Mouse (Mus musculus): Measurements from ENCODE around the gene Bcl7b. TPM values are rescaled to one million over a fixed set of nuclear protein-coding genes. Genes with fewer than 3 reads are reported as not detected.

Bcl7b gene
- polyA plus RNA-seq (2012; rRNA removed) = 18.8 and 20.5 TPM in 2 replicates

DNA sequence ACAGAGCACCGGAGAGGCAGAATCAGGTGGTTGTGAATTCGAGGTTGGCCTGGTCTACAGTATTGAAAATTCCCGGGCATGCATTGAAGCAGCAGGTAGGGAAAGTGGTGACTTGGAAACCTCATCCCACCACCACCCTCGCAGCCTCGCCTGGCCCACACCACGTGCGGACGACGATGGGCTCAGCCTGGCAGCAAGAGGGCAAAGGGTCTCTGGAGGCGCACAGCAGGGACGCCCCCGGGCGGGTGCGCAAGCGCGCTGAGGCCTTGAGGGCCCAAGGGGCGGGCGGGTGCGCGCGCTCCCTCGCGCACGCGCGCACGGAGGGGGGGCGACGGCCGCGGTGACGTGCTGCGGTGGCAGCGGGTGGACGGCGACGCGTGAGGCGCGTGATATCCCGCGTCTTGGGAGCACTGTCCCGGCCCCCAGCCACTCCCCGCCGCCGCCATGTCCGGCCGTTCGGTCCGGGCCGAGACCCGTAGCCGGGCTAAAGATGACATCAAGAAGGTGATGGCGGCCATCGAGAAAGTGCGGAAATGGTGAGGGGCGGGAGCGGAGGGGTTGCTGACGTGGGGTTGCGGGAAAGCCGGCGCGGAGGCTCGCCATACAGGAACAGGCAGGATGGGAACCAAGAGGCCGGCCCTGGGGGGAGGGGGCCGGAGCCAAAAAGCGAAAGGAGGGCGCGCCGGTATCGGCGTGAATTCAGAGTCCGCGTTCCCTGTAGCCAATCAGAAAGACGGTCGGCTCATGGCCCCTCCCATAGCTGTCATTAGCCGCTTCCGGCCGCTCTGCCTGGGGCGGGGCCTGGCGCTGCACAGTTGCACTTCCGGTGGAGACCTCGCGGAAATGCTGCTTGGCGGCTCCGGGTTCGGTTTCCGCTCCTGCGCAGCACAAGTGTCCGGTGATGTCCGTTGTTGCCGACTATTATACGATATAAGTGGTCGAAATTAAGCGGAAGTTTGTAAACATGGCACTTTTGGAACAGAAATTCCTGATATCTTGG lies at the start of gene Bcl7b:
Gene Bcl7b, plus strand, starts transcription at position 221 of the 1,000 bp plus-strand sequence.

GRCm38 (mm10) chr5:135149053-135149819 lies 18.8 kb upstream of the Bcl7b start, which contains the start of gene Tbl2:
Gene Tbl2 (plus strand): TSS chr5:135149657.

GRCm38 (mm10) chr5:135186621-135187348 lies 18.7 kb downstream of the Bcl7b start, which contains the start of gene Baz1b:
Gene Baz1b (plus strand): TSS chr5:135187264.

Other genes with a start within 250 kb of the Bcl7b start
- gene Mettl27, start 235.9 kb upstream of the Bcl7b start, polyA plus RNA-seq (2012; rRNA removed) = 2.1 and 3.1 TPM in 2 replicates
- 16.9 and 17.5 TPM in 2 replicates for gene Cldn4, start 221.3 kb upstream of the Bcl7b start, polyA plus RNA-seq (2012; rRNA removed)
- 3.1 and 3.5 TPM in 2 replicates for gene Cldn3, start 182.1 kb upstream of the Bcl7b start, polyA plus RNA-seq (2012; rRNA removed)
- gene Abhd11, start 159.1 kb upstream of the Bcl7b start, polyA plus RNA-seq (2012; rRNA removed) = 26.0 and 26.5 TPM in 2 replicates
- 4.6 and 4.9 TPM in 2 replicates for gene Stx1a, start 144.8 kb upstream of the Bcl7b start, polyA plus RNA-seq (2012; rRNA removed)
- 17.9 and 21.3 TPM in 2 replicates for gene Dnajc30, start 104.1 kb upstream of the Bcl7b start, polyA plus RNA-seq (2012; rRNA removed)
- gene Bud23, start 103.3 kb upstream of the Bcl7b start, polyA plus RNA-seq (2012; rRNA removed) = 26.3 and 30.4 TPM in 2 replicates
- 2.1 and 3.0 TPM in 2 replicates for gene Vps37d, start 90.0 kb upstream of the Bcl7b start, polyA plus RNA-seq (2012; rRNA removed)
- gene Mlxipl, start 78.4 kb upstream of the Bcl7b start, polyA plus RNA-seq (2012; rRNA removed) = 3.9 and 4.0 TPM in 2 replicates
- 1.7 and 2.0 TPM in 2 replicates for gene Tbl2, start 18.6 kb upstream of the Bcl7b start, polyA plus RNA-seq (2012; rRNA removed)
- gene Baz1b, start 19.0 kb downstream of the Bcl7b start, polyA plus RNA-seq (2012; rRNA removed) = 6.5 and 7.3 TPM in 2 replicates
- gene Fzd9, start 82.9 kb downstream of the Bcl7b start, polyA plus RNA-seq (2012; rRNA removed) = 0.52 and 1.7 TPM in 2 replicates
- gene Fkbp6, start 181.8 kb downstream of the Bcl7b start, polyA plus RNA-seq (2012; rRNA removed) = 1.1 and 2.5 TPM in 2 replicates
- gene Trim50, start 185.0 kb downstream of the Bcl7b start, polyA plus RNA-seq (2012; rRNA removed) = 26.4 and 43.4 TPM in 2 replicates
- gene Nsun5, start 201.7 kb downstream of the Bcl7b start, polyA plus RNA-seq (2012; rRNA removed) = 14.5 and 15.3 TPM in 2 replicates
- 14.5 and 14.7 TPM in 2 replicates for gene Pom121, start 226.3 kb downstream of the Bcl7b start, polyA plus RNA-seq (2012; rRNA removed)

Data from stomach, adult 2 months (tissue).